Mouse (Mus musculus): ENCODE results near the gene Cpt1b. TPM values are rescaled to one million over a fixed set of nuclear protein-coding genes. Genes with fewer than 3 reads are reported as not detected.
A peak's percentile ranks its signal among the peaks of the same experiment; 100 is the strongest.

Cpt1b gene
- polyA plus RNA-seq, 1 experiment from 2014 or later, result 0.97 TPM

- DNase-seq, result no peak
- WGBS, result 73% methylated on average over 5 of the region's 5 CpGs
- no peak for ATAC-seq (ENCODE audit: low FRiP score, low TSS enrichment)
- Histone ChIP-seq H3K4me2 (ENCODE audit: low read length) (no peak overlapping the region), H3K27ac (replicated peaks; ENCODE audit: low read depth, low read length) (no peak overlapping the region), H3K36me3 (ENCODE audit: control insufficient read depth, insufficient read depth, low read length) (peaks cover 49% of the 10 kb centered on the region), H3K4me3 (replicated peaks; ENCODE audit: low read depth, low read length) (no peak overlapping the region), H3K9ac (replicated peaks; ENCODE audit: low read length) (no peak overlapping the region), H3K4me1 (ENCODE audit: control insufficient read depth, insufficient read depth, low read length) (peaks cover 4% of the 10 kb centered on the region), H3K27me3 (ENCODE audit: control insufficient read depth, insufficient read depth, low read length) (no peaks in the 10 kb centered on the region), H3K9me3 (ENCODE audit: control insufficient read depth, low read length) (no peaks in the 10 kb centered on the region)
Measured at GRCm38 (mm10) chr15:89463334-89464235, 37.9 kb upstream of the Cpt1b start.

- 83% methylated on average over 7 of the region's 7 CpGs for WGBS
- no peak for DNase-seq
- ATAC-seq (ENCODE audit: low FRiP score, low TSS enrichment), result no peak
- no peaks in the 10 kb centered on the region for H3K9me3 ChIP-seq (ENCODE audit: control insufficient read depth, low read length)
- no peak overlapping the region for H3K9ac ChIP-seq (replicated peaks; ENCODE audit: low read length)
- no peak overlapping the region for H3K27ac ChIP-seq (replicated peaks; ENCODE audit: low read depth, low read length)
- H3K4me2 ChIP-seq (ENCODE audit: low read length), result no peak overlapping the region
- H3K27me3 ChIP-seq (ENCODE audit: control insufficient read depth, insufficient read depth, low read length), result no peaks in the 10 kb centered on the region
- peaks cover 4% of the 10 kb centered on the region for H3K4me1 ChIP-seq (ENCODE audit: control insufficient read depth, insufficient read depth, low read length)
- peaks cover 63% of the 10 kb centered on the region for H3K36me3 ChIP-seq (ENCODE audit: control insufficient read depth, insufficient read depth, low read length)
- no peak overlapping the region for H3K4me3 ChIP-seq (replicated peaks; ENCODE audit: low read depth, low read length)
Measured at GRCm38 (mm10) chr15:89462176-89462575, 36.5 kb upstream of the Cpt1b start.

DNA sequence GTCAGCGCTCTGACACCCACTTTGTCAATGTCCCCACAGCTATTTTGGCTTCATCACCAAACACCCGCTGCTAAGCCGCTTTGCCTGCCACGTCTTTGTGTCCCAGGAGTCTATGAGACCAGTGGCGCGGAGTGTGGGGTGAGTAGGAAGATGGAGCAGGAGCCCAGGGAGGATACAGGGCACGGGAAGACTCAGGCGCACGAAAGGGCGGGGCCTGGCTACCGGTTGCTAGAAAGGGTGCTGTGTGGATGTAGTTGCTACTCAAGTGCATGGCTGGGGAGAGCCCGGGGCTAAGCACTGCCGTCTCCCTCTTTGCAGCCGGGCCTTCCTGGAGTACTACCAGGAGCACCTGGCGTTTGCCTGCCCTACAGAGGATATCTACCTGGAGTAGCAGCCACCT, 35.7 kb upstream of the Cpt1b start:
- DNase-seq (no peak), ATAC-seq (ENCODE audit: low FRiP score, low TSS enrichment) (no peak)
- Histone ChIP-seq H3K9me3 (ENCODE audit: control insufficient read depth, low read length) (no peaks in the 10 kb centered on the region), H3K4me1 (ENCODE audit: control insufficient read depth, insufficient read depth, low read length) (peaks cover 4% of the 10 kb centered on the region), H3K27me3 (ENCODE audit: control insufficient read depth, insufficient read depth, low read length) (no peaks in the 10 kb centered on the region), H3K4me3 (replicated peaks; ENCODE audit: low read depth, low read length) (no peak overlapping the region), H3K27ac (replicated peaks; ENCODE audit: low read depth, low read length) (no peak overlapping the region), H3K9ac (replicated peaks; ENCODE audit: low read length) (no peak overlapping the region), H3K4me2 (ENCODE audit: low read length) (no peak overlapping the region), H3K36me3 (ENCODE audit: control insufficient read depth, insufficient read depth, low read length) (peaks cover 72% of the 10 kb centered on the region)
- 85% methylated on average over 15 of the region's 15 CpGs for WGBS

DNA sequence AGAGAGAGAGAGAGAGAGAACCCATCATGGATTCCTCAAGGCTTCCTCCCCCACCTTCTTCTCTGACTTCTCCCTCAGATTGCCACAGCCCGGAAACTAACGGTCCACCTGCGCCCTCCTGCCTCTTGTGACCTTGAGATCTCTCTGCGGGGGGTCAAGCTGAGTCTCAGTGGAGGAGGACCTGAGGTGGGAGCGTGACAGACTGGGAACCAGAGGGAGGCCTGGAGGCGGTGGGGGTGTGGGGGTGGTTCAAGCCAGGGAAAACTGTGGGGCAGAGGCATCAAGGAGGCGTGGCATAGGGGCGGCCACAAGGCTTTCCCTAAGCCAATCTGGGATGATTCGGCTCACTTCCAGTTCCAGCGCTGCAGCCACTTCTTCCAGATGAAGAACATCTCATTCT, 34.6 kb upstream of the Cpt1b start:
- DNase-seq (no peak), ATAC-seq (ENCODE audit: low FRiP score, low TSS enrichment) (no peak)
- no peak overlapping the region for H3K9ac ChIP-seq (replicated peaks; ENCODE audit: low read length)
- H3K4me2 ChIP-seq (ENCODE audit: low read length), result no peak overlapping the region
- peaks cover 13% of the 10 kb centered on the region for H3K4me1 ChIP-seq (ENCODE audit: control insufficient read depth, insufficient read depth, low read length)
- peaks cover 77% of the 10 kb centered on the region for H3K36me3 ChIP-seq (ENCODE audit: control insufficient read depth, insufficient read depth, low read length)
- WGBS, result 81% methylated on average over 10 of the region's 10 CpGs
- H3K27me3 ChIP-seq (ENCODE audit: control insufficient read depth, insufficient read depth, low read length), result no peaks in the 10 kb centered on the region
- no peak overlapping the region for H3K4me3 ChIP-seq (replicated peaks; ENCODE audit: low read depth, low read length)
- H3K9me3 ChIP-seq (ENCODE audit: control insufficient read depth, low read length), result no peaks in the 10 kb centered on the region
- no peak overlapping the region for H3K27ac ChIP-seq (replicated peaks; ENCODE audit: low read depth, low read length)

GRCm38 (mm10) chr15:89459821-89460220, 34.2 kb upstream of the Cpt1b start:
- 93% methylated on average over 7 of the region's 7 CpGs for WGBS
- Histone ChIP-seq H3K4me3 (replicated peaks; ENCODE audit: low read depth, low read length) (no peak overlapping the region), H3K9ac (replicated peaks; ENCODE audit: low read length) (no peak overlapping the region)

DNA sequence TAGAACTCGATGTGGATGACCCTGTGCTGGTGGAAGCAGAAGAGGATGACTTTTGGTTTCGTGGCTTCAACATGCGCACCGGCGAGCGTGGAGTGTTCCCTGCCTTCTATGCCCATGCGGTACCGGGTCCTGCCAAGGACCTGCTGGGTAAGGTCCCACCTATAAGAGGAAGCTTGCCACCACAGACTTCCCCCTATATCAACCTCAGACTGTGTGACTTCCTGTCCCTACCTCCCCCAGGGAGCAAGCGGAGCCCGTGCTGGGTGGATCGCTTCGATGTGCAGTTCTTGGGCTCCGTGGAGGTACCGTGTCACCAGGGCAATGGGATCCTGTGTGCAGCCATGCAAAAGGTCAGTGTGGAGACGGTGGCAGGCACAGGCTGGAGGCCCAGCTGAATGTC, 33.3 kb upstream of the Cpt1b start:
- Histone ChIP-seq H3K9me3 (ENCODE audit: control insufficient read depth, low read length) (no peaks in the 10 kb centered on the region), H3K4me2 (ENCODE audit: low read length) (no peak overlapping the region), H3K27ac (replicated peaks; ENCODE audit: low read depth, low read length) (no peak overlapping the region), H3K27me3 (ENCODE audit: control insufficient read depth, insufficient read depth, low read length) (no peaks in the 10 kb centered on the region), H3K36me3 (ENCODE audit: control insufficient read depth, insufficient read depth, low read length) (peaks cover 77% of the 10 kb centered on the region), H3K4me3 (replicated peaks; ENCODE audit: low read depth, low read length) (no peak overlapping the region), H3K9ac (replicated peaks; ENCODE audit: low read length) (no peak overlapping the region), H3K4me1 (ENCODE audit: control insufficient read depth, insufficient read depth, low read length) (peaks cover 15% of the 10 kb centered on the region)
- DNase-seq, result no peak
- ATAC-seq (ENCODE audit: low FRiP score, low TSS enrichment), result no peak
- 94% methylated on average over 15 of the region's 15 CpGs for WGBS

More at GRCm38 (mm10) chr15:89459821-89460220, 34.2 kb upstream of the Cpt1b start:
- Histone ChIP-seq H3K27me3 (ENCODE audit: control insufficient read depth, insufficient read depth, low read length) (no peaks in the 10 kb centered on the region), H3K27ac (replicated peaks; ENCODE audit: low read depth, low read length) (no peak overlapping the region), H3K4me1 (ENCODE audit: control insufficient read depth, insufficient read depth, low read length) (peaks cover 18% of the 10 kb centered on the region), H3K9me3 (ENCODE audit: control insufficient read depth, low read length) (no peaks in the 10 kb centered on the region), H3K36me3 (ENCODE audit: control insufficient read depth, insufficient read depth, low read length) (peaks cover 77% of the 10 kb centered on the region), H3K4me2 (ENCODE audit: low read length) (no peak overlapping the region)
- ATAC-seq (ENCODE audit: low FRiP score, low TSS enrichment), result no peak
- no peak for DNase-seq

DNA sequence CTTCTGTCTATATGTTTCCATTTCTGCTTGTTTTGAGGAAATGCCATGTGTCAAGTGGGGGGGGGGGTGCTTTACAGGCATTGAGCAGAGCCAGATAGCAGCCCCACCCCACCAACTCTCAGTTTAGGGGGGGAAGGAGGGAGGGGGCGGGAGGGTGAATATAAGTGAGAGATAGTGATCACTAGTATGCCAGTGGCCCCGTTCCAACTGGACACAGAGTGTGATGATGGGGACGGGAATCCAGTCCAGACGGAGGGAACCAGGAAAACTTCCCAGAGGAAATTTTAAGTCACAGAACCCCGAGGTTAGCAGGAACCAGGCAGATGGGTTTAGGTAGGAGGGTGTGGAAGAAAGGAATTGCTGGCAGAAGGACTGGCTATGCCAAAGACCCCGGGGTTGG, 30.0 kb upstream of the Cpt1b start:
- ATAC-seq (ENCODE audit: low FRiP score, low TSS enrichment) (no peak), DNase-seq (no peak)
- peaks cover 47% of the 10 kb centered on the region for H3K36me3 ChIP-seq (ENCODE audit: control insufficient read depth, insufficient read depth, low read length)
- peak overlapping the region; percentile 82 for H3K4me3 ChIP-seq (replicated peaks; ENCODE audit: low read depth, low read length)
- peak overlapping the region; percentile 92 for H3K4me2 ChIP-seq (ENCODE audit: low read length)
- H3K27me3 ChIP-seq (ENCODE audit: control insufficient read depth, insufficient read depth, low read length), result 0 out of 2 replicates have a peak, but pooled peaks cover 4% of the 10 kb centered on the region
- no peak overlapping the region for H3K27ac ChIP-seq (replicated peaks; ENCODE audit: low read depth, low read length)
- H3K9ac ChIP-seq (replicated peaks; ENCODE audit: low read length), result peak overlapping the region; percentile 81
- peaks cover 21% of the 10 kb centered on the region for H3K4me1 ChIP-seq (ENCODE audit: control insufficient read depth, insufficient read depth, low read length)
- no peaks in the 10 kb centered on the region for H3K9me3 ChIP-seq (ENCODE audit: control insufficient read depth, low read length)
- 79% methylated on average over 6 of the region's 6 CpGs for WGBS

GRCm38 (mm10) chr15:89454857-89455256, 29.2 kb upstream of the Cpt1b start:
- 0 out of 2 replicates have a peak, but pooled peaks cover 4% of the 10 kb centered on the region for H3K27me3 ChIP-seq (ENCODE audit: control insufficient read depth, insufficient read depth, low read length)
- peak overlapping the region; percentile 92 for H3K4me2 ChIP-seq (ENCODE audit: low read length)
- DNase-seq, result no peak
- H3K27ac ChIP-seq (replicated peaks; ENCODE audit: low read depth, low read length), result peak overlapping the region; percentile 90
- H3K9me3 ChIP-seq (ENCODE audit: control insufficient read depth, low read length), result no peaks in the 10 kb centered on the region
- peak overlapping the region; percentile 81 for H3K9ac ChIP-seq (replicated peaks; ENCODE audit: low read length)
- peaks cover 21% of the 10 kb centered on the region for H3K4me1 ChIP-seq (ENCODE audit: control insufficient read depth, insufficient read depth, low read length)
- WGBS, result 11% methylated on average over 5 of the region's 6 CpGs
- 0 out of 2 replicates have a peak, but pooled peaks have one; percentile 32 for ATAC-seq (ENCODE audit: low FRiP score, low TSS enrichment)
- peaks cover 39% of the 10 kb centered on the region for H3K36me3 ChIP-seq (ENCODE audit: control insufficient read depth, insufficient read depth, low read length)
- peak overlapping the region; percentile 82 for H3K4me3 ChIP-seq (replicated peaks; ENCODE audit: low read depth, low read length)

Data from midbrain, embryonic 14.5 days (tissue).